Mouse (Mus musculus) thymus, postnatal 10 days (tissue): ENCODE data around the gene Olfr599.
"Not testable (repeated sequence)": the region's sequence is repeated elsewhere in the genome, so short reads cannot be mapped to it uniquely, and the experiment has no call there.

Source experiments
- DNase-seq, 2 experiments: peaks; one replicate each; pipeline ENCODE4 v3.0.0; 2021; ENCODE audit warnings: low spot score in 2 of 2

The Olfr599 gene

DNA sequence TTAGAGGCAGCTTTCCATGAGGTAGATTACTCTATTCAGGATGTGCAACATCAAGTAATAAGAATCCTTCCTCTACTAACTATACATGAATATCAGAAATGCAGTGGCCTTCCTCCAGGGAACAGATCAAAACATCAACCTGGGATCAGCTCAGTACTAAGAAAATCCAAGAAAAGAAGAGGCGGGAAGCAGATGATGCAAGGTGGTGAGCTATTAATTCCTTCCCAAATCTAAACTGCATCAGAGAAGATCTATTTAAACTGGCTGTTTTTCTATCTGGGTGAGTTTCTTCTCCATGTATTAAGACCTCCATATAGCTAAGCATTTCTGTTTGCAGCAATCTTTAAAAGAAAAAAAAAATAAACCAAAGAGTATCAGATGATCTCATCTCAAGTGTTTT, at the start of gene Olfr599:
Olfr599 (plus strand) TSS at position 301 of the 400 bp plus-strand sequence.
- no peak for DNase-seq

DNA sequence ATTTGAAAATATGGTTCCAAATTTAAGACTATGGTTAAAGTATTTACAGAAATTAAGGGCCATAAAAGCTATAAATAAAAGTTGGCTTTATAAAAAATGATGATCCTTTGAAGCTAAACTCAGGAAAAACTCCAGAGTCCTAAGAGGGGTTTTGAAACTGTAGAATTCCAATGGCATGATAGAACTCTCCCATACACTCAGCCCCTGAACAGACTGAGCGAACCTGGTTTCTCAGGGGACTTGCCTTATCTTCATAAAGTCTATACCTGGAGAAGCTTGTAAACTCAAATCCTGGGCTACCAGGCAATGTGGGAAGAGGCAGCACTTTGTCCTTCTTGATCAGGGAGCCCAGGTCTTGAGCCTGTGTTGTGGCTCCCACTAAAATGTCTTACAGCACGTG, 30.4 kb upstream of the Olfr599 start, which contains the start of gene Olfr596:
Olfr596 (plus strand) TSS at position 301 of the 400 bp plus-strand sequence.
- DNase-seq, result not testable (repeated sequence)

DNA sequence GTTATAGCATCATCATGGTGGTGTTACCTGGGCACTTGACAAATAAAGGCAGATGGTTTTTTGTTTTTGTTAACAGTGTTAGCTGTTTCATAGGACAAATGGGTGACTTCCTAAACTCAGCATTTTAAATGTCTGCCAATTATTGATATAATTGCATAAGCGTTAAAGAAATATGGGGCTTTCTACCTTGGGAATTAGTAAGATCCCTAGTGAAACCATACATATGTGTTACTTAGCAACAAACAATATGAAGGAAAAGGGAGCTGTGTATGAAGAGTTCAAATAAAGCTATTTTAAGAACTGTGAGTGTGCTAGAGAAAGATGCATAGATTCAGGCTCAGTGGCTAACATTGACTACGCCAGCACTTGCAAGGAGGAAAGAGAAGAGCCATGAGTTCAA, 19.7 kb upstream of the Olfr599 start, which contains the start of gene Olfr597:
Olfr597 (plus strand) TSS at position 301 of the 400 bp plus-strand sequence.
- DNase-seq, result not testable (repeated sequence)

DNA sequence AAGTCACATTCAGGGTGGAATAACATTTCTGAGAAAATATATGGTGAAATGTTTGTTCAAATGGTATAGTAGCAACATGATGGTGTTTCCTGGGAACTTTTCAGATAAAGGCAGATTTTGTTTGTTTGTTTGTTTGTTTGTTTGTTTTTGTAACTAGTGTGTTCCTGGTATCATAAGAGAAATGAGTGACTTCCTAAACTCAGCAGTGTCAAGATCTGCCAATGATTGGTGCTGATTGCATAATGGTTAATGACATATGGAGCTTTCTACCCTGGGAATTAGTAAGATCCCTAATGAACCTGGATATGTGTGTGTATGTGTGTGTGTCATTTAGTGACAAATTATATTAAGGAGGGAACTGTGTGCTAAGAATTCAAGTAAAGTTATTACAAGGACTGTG, 12.4 kb upstream of the Olfr599 start, which contains the start of gene Olfr598:
Olfr598 (plus strand) TSS at position 301 of the 400 bp plus-strand sequence.
- no peak for DNase-seq

DNA sequence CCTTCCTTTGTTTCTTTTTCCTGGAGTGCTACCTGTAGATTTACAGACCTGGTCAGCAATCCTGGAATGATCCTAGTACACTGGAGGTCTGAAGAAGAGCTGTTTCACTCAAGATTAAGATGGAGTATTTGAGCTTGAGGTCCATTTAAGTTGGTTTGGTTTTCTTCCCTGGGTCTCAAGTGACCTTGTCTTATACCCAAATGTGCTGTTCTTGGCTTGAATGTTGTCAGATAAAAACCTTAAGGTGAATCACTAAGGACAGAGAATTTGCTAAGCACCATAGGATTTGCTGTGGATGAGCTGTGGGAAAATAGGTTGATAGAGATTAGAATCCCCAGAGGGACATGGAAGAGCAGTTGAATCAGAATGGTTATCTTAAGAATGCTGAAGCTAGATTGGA, 13.9 kb downstream of the Olfr599 start, which contains the start of gene Olfr600:
Olfr600 (minus strand) TSS at position 101 of the 400 bp plus-strand sequence.
- no peak for DNase-seq

DNA sequence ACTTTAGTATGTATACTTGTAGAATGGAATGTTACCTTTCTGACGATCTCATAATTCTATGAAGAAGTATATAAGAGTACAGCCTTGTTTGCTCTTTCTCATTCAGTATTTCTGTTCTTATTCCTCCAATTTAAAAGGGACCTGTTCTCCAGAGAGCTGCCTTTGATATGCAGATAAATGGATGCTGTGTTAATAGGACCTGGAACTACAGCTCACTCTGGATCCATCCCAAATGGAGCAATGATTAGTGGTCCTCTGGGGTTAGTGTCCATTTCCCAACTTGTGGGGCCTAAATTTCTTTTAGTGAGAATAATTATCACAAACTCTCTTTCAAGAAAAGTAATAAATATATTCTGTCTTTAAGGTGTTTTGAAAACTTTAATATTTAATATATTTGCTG, 26.8 kb downstream of the Olfr599 start, which contains the start of gene Olfr601:
Olfr601 (minus strand) TSS at position 101 of the 400 bp plus-strand sequence.
- no peak for DNase-seq

DNA sequence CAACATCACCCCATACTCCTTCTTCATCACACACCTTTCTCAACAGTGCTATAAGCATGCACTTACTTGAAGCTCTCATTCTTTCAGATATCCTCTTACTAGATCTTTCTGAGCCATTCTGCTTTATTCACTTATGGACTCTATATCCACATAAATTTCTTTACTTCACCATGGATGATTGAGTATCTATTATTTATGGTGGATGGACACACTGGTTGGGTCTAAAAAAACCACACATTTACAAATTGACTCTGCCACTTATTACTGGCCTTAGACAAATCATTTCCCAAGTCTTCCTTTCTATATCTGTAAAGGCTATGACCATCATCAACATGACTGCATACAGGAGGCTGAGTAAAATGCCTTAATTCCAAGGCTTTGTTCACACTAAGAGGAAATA, 50.4 kb downstream of the Olfr599 start, which contains the start of gene Olfr603:
Olfr603 (minus strand) TSS at position 101 of the 400 bp plus-strand sequence.
- no peak for DNase-seq
